Mouse (Mus musculus) naive thymus-derived CD4-positive, alpha-beta T cell, adult 2 months (primary cell): ENCODE measurements around the gene Ces4a.
"Not testable (repeated sequence)": the region's sequence is repeated elsewhere in the genome, so short reads cannot be mapped to it uniquely, and the experiment has no call there.

ENCODE experiments used
- DNase-seq: peaks from one replicate; pipeline ENCODE4 v3.0.0-alpha.2; 2011; ENCODE audit warnings: low read depth

The Ces4a gene

GRCm38 (mm10) chr8:105131509-105131908 lies at the start of gene Ces4a:
TSS of gene Ces4a (plus strand) at chr8:105131800.
- no peak for DNase-seq

- DNase-seq, result no peak
Measured at GRCm38 (mm10) chr8:105083449-105084050, 48.0 kb upstream of the Ces4a start, which contains the start of gene Ces3b. TSS of gene Ces3b (plus strand) at chr8:105083753.

GRCm38 (mm10) chr8:105088166-105088565 lies 43.4 kb upstream of the Ces4a start:
- DNase-seq, result not testable (repeated sequence)

- no peak for DNase-seq
Measured at GRCm38 (mm10) chr8:105088581-105088980, 43.0 kb upstream of the Ces4a start.

- no peak for DNase-seq
Measured at GRCm38 (mm10) chr8:105093992-105094391, 37.6 kb upstream of the Ces4a start.

- DNase-seq, result not testable (repeated sequence)
Measured at GRCm38 (mm10) chr8:105102101-105102785, 29.4 kb upstream of the Ces4a start.

- not testable (repeated sequence) for DNase-seq
Measured at GRCm38 (mm10) chr8:105103701-105104100, 27.9 kb upstream of the Ces4a start.

GRCm38 (mm10) chr8:105104220-105104619 lies 27.4 kb upstream of the Ces4a start:
- DNase-seq, result no peak

- DNase-seq, result no peak
Measured at GRCm38 (mm10) chr8:105129864-105130263, 1.7 kb upstream of the Ces4a start.

- DNase-seq, result peak; percentile 81
Measured at GRCm38 (mm10) chr8:105138423-105138822, 6.8 kb downstream of the Ces4a start.

- no peak for DNase-seq
Measured at GRCm38 (mm10) chr8:105142395-105142794, 10.8 kb downstream of the Ces4a start.

- DNase-seq, result no peak
Measured at GRCm38 (mm10) chr8:105151654-105152053, 20.1 kb downstream of the Ces4a start.

- no peak for DNase-seq
Measured at GRCm38 (mm10) chr8:105152623-105153398, 21.2 kb downstream of the Ces4a start.

- no peak for DNase-seq
Measured at GRCm38 (mm10) chr8:105154316-105154715, 22.7 kb downstream of the Ces4a start.

GRCm38 (mm10) chr8:105155091-105155745 lies 23.6 kb downstream of the Ces4a start:
- DNase-seq, result no peak

- DNase-seq, result peak; percentile 85
Measured at GRCm38 (mm10) chr8:105157555-105157954, 26.0 kb downstream of the Ces4a start.

GRCm38 (mm10) chr8:105158084-105158483 lies 26.5 kb downstream of the Ces4a start:
- DNase-seq, result peak; percentile 26

- DNase-seq, result no peak
Measured at GRCm38 (mm10) chr8:105161121-105161652, 29.6 kb downstream of the Ces4a start.

GRCm38 (mm10) chr8:105164272-105164902 lies 32.8 kb downstream of the Ces4a start:
- no peak for DNase-seq

GRCm38 (mm10) chr8:105165191-105165590 lies 33.6 kb downstream of the Ces4a start:
- DNase-seq, result no peak

- no peak for DNase-seq
Measured at GRCm38 (mm10) chr8:105167116-105167515, 35.5 kb downstream of the Ces4a start.

GRCm38 (mm10) chr8:105169582-105169981 lies 38.0 kb downstream of the Ces4a start:
- DNase-seq, result no peak
